Mouse (Mus musculus) limb, embryonic 10.5 days (tissue): ENCODE data around the gene Slc12a6. TPM values are rescaled to one million over a fixed set of nuclear protein-coding genes. Genes with fewer than 3 reads are reported as not detected.
"Not testable (repeated sequence)": the region's sequence is repeated elsewhere in the genome, so short reads cannot be mapped to it uniquely, and the experiment has no call there.

Experiments
- DNase-seq: peaks from one replicate; pipeline ENCODE4 v3.0.0-alpha.2; 2017; ENCODE audit warnings: low spot score
- H3K27ac ChIP-seq: fragments of 300-500 bp; sonication (generic); 2 replicates; pipeline ENCODE4 v1.5.1; 2016; ENCODE audit warnings: mild to moderate bottlenecking
- H3K27me3 ChIP-seq: fragments of 300-500 bp; sonication (generic); 2 replicates; pipeline ENCODE4 v1.6.1; 2016; ENCODE audit warnings: low read depth, mild to moderate bottlenecking; ENCODE audit not compliant: poor library complexity, severe bottlenecking
- H3K36me3 ChIP-seq: fragments of 300-500 bp; sonication (generic); 2 replicates; pipeline ENCODE4 v1.6.1; 2016; ENCODE audit warnings: mild to moderate bottlenecking, moderate library complexity
- H3K4me1 ChIP-seq: fragments of 300-500 bp; sonication (generic); 2 replicates; pipeline ENCODE4 v1.6.1; 2016
- H3K4me3 ChIP-seq: fragments of 300-500 bp; sonication (generic); 2 replicates; pipeline ENCODE4 v1.5.1; 2016; ENCODE audit warnings: mild to moderate bottlenecking, moderate library complexity
- H3K9me3 ChIP-seq: fragments of 300-500 bp; sonication (generic); replicated peaks from 2 replicates; pipeline ENCODE4 v1.6.1; 2016; ENCODE audit warnings: mild to moderate bottlenecking
- WGBS: fragments of 180-500 bp; shearing (Covaris S2); methylation state at CpG from one replicate; pipeline ENCODE4 v1.1.7; 2016; 5-methylcytosine and 5-hydroxymethylcytosine counted together
- polyA plus RNA-seq: library from polyadenylated mRNA; unstranded; fragments of >200 nt; fragmentation: Nextera tagmentation; extraction: Ambion mirVana; gene quantifications from 2 replicates; pipeline ENCODE4 v1.2.1, GENCODE M21; 2016

The Slc12a6 gene
- polyA plus RNA-seq, 1 experiment from 2014 or later, result 7.4 TPM

DNA sequence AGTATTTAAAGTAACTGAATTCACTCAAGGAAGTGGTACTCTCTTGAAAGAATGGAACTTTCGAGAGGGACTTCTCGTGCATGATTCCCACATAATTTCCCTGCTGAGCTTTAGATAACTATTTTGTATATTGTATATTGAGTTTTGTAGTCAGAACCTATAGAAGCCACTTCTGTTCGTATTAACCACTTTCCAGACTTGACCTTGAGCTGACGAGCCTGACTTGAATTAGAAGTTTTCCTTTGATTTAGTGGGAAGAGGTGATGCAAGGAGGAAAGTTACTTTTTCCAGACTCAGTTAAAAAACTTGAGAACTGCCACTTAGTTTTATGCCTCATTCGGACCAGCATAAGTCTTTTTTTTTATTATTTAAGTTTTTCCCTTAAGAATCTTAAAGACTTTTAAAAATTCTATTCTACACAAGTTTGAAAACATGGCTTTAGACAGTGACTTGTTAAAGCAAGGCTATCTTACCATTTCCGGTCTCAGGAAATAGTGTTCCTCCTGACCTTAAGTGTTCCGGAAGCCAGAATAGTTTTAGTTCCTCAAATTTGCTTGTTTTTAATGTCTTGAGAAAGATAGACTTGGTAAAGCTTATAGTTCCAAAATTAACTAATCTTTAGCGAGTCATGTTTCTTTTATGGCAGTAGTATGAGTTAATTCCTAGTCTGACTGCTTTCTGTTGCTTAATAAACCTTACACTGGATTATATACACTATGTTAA lies 2.1 kb downstream of the Slc12a6 start:
- H3K4me3 ChIP-seq, result no peak overlapping the region
- H3K9me3 ChIP-seq, result no peaks in the 10 kb centered on the region
- H3K27ac ChIP-seq, result no peak overlapping the region
- H3K4me1 ChIP-seq, result peaks cover 26% of the 10 kb centered on the region
- WGBS, result 86% methylated on average over 8 of the region's 8 CpGs
- H3K36me3 ChIP-seq, result peaks cover 4% of the 10 kb centered on the region; the same call in 1 of the 2 replicates
- no peak for DNase-seq
- no peaks in the 10 kb centered on the region for H3K27me3 ChIP-seq

- Histone ChIP-seq H3K27me3 (no peaks in the 10 kb centered on the region), H3K4me3 (no peak overlapping the region), H3K9me3 (no peaks in the 10 kb centered on the region), H3K36me3 (no peaks in the 10 kb centered on the region), H3K27ac (no peak overlapping the region), H3K4me1 (peaks cover 20% of the 10 kb centered on the region)
- DNase-seq, result no peak
- 90% methylated on average over 2 of the region's 2 CpGs for WGBS
Measured at GRCm38 (mm10) chr2:112270011-112270410, 4.4 kb downstream of the Slc12a6 start.

DNA sequence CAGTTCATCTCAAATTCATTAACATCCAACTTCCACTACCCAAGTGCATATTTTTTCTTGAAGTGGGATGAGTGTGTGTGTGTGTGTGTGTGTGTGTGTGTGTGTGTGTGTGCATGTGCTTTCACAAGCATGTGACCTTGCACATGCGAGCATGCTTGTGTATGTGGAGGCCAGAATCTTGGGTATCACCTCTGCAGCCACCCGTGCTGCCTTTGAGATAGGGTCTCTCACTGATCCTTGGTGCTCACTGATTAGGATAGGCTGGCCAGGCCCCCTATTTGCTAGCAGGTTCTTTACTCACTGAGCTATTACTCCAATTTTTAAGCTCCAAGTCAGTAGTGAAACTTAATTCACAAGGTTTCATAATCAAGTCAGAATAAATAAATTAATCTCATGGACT lies 7.3 kb downstream of the Slc12a6 start:
- H3K27me3 ChIP-seq, result no peaks in the 10 kb centered on the region
- H3K4me1 ChIP-seq, result no peaks in the 10 kb centered on the region
- 86% methylated on average over 2 of the region's 2 CpGs for WGBS
- H3K9me3 ChIP-seq, result no peaks in the 10 kb centered on the region
- H3K4me3 ChIP-seq, result no peak overlapping the region
- no peaks in the 10 kb centered on the region for H3K36me3 ChIP-seq
- DNase-seq, result no peak
- H3K27ac ChIP-seq, result no peak overlapping the region

DNA sequence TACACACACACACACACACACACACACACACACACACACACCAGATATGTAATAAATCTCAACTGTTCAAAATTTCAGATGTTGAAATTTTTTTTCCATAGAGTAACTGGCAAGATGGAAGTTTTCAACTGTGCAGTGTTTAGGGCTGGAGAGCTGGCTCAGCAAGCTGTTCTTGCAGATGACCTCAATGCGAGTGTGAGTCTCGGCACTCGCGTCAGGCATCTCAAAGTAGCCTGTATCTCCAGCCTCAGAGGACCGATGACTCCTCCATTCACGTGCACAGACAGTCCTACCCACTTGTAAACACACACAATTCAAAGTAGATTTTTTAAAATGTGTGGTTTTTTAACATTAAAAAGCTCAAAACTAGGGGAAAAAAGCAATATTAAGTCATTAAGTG lies 7.8 kb downstream of the Slc12a6 start:
- no peak for DNase-seq
- Histone ChIP-seq H3K4me1 (no peaks in the 10 kb centered on the region), H3K9me3 (no peaks in the 10 kb centered on the region), H3K4me3 (no peak overlapping the region), H3K27me3 (no peaks in the 10 kb centered on the region), H3K36me3 (no peaks in the 10 kb centered on the region), H3K27ac (no peak overlapping the region)
- WGBS, result 91% methylated on average over 6 of the region's 6 CpGs

GRCm38 (mm10) chr2:112276870-112277269 lies 11.2 kb downstream of the Slc12a6 start:
- no peak for DNase-seq
- Histone ChIP-seq H3K27ac (no peak overlapping the region), H3K27me3 (no peaks in the 10 kb centered on the region), H3K4me1 (no peaks in the 10 kb centered on the region), H3K4me3 (no peak overlapping the region), H3K9me3 (no peaks in the 10 kb centered on the region), H3K36me3 (no peaks in the 10 kb centered on the region)
- whole genome bisulfite sequencing, result 94% methylated on average over 3 of the region's 3 CpGs

GRCm38 (mm10) chr2:112282846-112283245 lies 17.2 kb downstream of the Slc12a6 start:
- H3K4me1 ChIP-seq, result peaks cover 6% of the 10 kb centered on the region
- no peak overlapping the region for H3K4me3 ChIP-seq
- no peaks in the 10 kb centered on the region for H3K9me3 ChIP-seq
- DNase-seq, result no peak
- no peaks in the 10 kb centered on the region for H3K27me3 ChIP-seq
- no peaks in the 10 kb centered on the region for H3K36me3 ChIP-seq
- no peak overlapping the region for H3K27ac ChIP-seq
- 90% methylated on average over 1 of the region's 1 CpGs for WGBS

- H3K4me1 ChIP-seq, result peaks cover 6% of the 10 kb centered on the region
- WGBS, result 2% methylated on average over 21 of the region's 21 CpGs
- peak overlapping the region; percentile 58 for H3K4me3 ChIP-seq
- H3K9me3 ChIP-seq, result no peaks in the 10 kb centered on the region
- H3K27me3 ChIP-seq, result no peaks in the 10 kb centered on the region
- H3K36me3 ChIP-seq, result no peaks in the 10 kb centered on the region
- peak; percentile 57 for DNase-seq
- H3K27ac ChIP-seq, result peak overlapping the region; percentile 77
Measured at GRCm38 (mm10) chr2:112284363-112285030, 18.9 kb downstream of the Slc12a6 start.

- no peaks in the 10 kb centered on the region for H3K36me3 ChIP-seq
- H3K9me3 ChIP-seq, result no peaks in the 10 kb centered on the region
- no peaks in the 10 kb centered on the region for H3K27me3 ChIP-seq
- H3K4me1 ChIP-seq, result peaks cover 6% of the 10 kb centered on the region
- DNase-seq, result no peak
- no peak overlapping the region for H3K27ac ChIP-seq
- WGBS, result 70% methylated on average over 6 of the region's 6 CpGs
- H3K4me3 ChIP-seq, result peak overlapping the region; percentile 58
Measured at GRCm38 (mm10) chr2:112285031-112285390, 19.4 kb downstream of the Slc12a6 start.

DNA sequence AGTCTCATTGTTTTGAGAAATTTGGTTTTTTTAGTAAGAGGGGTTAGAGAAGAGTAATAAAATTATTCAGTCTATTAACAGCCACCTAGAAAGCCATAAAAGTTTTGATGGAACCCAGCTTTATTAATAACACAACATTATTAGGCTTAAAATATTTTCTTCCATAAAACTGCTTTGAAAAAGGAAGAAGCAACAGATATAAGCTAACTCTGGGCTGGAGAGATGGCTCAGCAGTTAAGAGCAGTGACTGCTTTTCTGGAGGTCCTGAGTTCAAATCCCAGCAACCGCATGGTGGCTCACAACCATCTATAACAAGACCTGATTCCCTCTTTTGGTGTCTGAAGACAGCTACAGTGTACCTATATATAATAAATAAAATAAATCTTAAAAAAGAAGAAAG lies 20.4 kb downstream of the Slc12a6 start:
- H3K4me1 ChIP-seq, H3K27me3 ChIP-seq, DNase-seq, H3K4me3 ChIP-seq, H3K36me3 ChIP-seq, H3K27ac ChIP-seq, H3K9me3 ChIP-seq: not testable (repeated sequence)
- 100% methylated on average over 1 of the region's 1 CpGs for WGBS

DNA sequence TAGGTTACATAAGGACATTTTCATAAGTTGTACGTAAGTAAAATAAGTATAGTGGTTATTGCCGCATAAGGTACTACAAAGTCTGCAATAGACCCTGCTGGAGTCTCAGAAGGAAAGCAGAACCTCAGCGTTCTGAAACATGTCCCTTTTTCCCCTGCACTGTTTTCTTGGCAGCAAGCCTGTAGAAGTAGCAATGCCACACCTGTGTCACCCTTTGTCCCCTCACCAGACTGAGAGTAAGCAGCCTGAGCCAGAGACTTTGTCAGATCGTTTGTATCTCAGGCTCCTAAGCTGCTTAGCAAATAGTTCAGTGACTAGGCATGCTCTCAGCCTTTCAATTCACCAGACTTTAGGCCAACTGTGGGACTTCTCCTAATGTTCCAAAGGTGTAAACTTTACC lies 21.4 kb downstream of the Slc12a6 start:
- 79% methylated on average over 4 of the region's 4 CpGs for WGBS
- Histone ChIP-seq H3K27ac (no peak overlapping the region), H3K4me3 (no peak overlapping the region), H3K9me3 (no peaks in the 10 kb centered on the region), H3K36me3 (no peaks in the 10 kb centered on the region), H3K4me1 (peaks cover 6% of the 10 kb centered on the region), H3K27me3 (no peaks in the 10 kb centered on the region)
- no peak for DNase-seq

DNA sequence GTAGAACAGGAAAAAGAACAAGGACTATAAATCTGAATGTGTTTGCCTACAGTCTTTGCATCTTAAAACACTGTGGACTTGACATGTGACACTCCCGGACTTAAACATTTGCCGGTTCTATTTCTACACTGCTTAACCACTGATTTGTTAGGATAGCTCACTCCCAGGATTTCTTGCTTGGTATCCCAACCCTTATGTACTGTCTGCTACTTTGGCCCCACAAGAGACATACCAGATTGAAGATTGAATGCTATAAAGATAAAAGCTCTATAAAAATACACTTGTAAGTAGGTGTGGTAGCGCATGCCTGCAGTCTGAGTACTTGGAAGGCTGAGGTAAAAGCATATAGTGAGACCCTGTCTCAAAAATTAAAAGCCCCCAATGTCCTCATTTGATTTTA lies 23.9 kb downstream of the Slc12a6 start:
- 91% methylated on average over 3 of the region's 3 CpGs for WGBS

DNA sequence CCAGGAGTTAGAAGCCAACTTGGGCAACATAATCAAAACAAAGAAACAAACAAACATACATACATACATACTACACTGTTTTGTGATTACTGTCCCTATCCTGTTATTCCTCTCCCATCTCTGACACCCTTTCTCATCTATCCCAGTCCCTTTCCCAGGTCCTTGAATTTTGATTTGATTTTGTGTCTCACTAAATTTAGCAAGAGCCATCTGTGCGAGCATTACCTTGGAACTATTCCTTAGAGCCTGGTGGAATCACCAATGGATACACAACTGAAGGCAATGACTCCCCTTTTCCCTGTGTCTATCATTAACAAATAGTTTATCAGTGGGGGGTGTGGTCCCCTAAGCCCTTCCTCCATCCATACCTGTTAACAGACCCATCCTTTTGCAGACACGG lies 27.2 kb downstream of the Slc12a6 start:
- no peaks in the 10 kb centered on the region for H3K27me3 ChIP-seq
- no peak overlapping the region for H3K4me3 ChIP-seq
- no peak for DNase-seq
- H3K36me3 ChIP-seq, result no peaks in the 10 kb centered on the region
- H3K27ac ChIP-seq, result no peak overlapping the region
- WGBS, result 89% methylated on average over 2 of the region's 2 CpGs
- H3K9me3 ChIP-seq, result no peaks in the 10 kb centered on the region
- no peaks in the 10 kb centered on the region for H3K4me1 ChIP-seq

More for the DNA sequence above, 23.9 kb downstream of the Slc12a6 start:
- H3K27ac ChIP-seq, result no peak overlapping the region
- no peaks in the 10 kb centered on the region for H3K27me3 ChIP-seq
- H3K4me3 ChIP-seq, result no peak overlapping the region
- no peaks in the 10 kb centered on the region for H3K9me3 ChIP-seq
- no peak for DNase-seq
- no peaks in the 10 kb centered on the region for H3K36me3 ChIP-seq
- H3K4me1 ChIP-seq, result peaks cover under 1% of the 10 kb centered on the region

DNA sequence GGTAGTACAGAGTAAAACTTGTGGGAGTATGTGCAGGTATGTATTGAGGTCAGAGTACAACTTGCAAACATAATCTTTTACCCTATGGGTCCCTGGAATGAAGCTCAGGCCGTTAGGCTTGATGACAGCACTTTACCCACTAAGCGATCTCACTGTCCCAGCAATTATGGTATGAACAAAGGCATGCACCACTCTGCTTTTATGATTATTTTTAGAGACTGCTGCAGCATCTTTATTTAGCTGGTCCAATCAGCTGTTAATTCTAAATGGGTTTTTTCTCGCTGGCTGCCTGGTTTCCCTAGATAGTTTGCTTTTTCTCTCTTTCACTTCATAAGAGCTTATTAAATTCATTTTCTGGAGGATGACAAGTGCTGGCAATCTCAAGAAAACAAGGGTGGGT lies 30.6 kb downstream of the Slc12a6 start:
- DNase-seq, result no peak
- Histone ChIP-seq H3K4me3 (no peak overlapping the region), H3K27me3 (no peaks in the 10 kb centered on the region), H3K36me3 (no peaks in the 10 kb centered on the region), H3K9me3 (no peaks in the 10 kb centered on the region), H3K4me1 (no peaks in the 10 kb centered on the region), H3K27ac (no peak overlapping the region)
- WGBS, result 91% methylated on average over 3 of the region's 3 CpGs
